ENCODE assay signal across 2 mouse cellular contexts in the genomic region with DNA sequence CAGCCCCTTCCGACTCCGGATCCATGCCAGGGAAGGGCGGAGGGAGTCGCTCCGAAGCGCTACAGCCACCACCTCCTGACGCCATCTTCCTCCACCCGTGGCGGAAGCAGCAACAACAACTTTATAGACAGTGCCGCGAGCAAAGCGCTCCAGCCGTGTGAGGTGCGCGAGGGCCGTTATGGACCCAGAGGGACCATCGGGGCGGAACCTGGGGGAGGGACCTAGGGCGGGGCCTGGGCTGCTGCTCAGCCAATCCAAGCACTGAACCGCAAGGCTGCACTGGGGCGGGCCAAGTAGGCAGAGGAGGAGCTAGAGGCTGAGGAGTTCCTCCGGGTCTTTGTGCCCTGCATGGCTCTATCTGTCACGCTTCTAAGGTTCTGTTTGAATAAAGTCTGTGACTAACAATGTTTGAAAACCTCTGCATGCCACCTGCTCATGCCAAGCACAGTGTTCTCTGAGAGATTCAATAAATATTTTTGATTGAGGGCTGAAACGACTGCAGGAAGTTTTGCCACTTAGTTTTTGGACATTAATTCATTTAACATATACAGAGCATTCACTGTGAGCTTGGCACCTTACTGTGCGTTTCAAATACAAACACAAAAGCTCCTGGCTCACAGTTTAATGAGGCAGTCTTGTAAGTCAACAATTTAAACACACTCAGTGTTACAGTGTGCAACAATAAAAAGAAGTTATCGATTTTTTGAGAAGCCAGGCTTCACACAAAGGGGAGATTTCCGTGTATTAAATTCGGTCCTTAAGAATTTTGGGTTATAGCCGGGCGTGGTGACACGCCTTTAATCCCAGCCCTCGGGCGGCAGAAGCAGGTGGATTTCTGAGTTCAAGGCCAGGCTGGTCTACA.
A peak's percentile ranks its signal among the peaks of the same experiment; 100 is the strongest.
TF ChIP-seq lines count a peak whose summit lies in the region.

No protein-coding gene starts in this region.

TF ChIP-seq in C2C12, 6 proteins besides CTCF, POLR2A, EP300 and RAD21:
- TF ChIP-seq MYOD1 (IDR thresholded peaks at IDR 0.05; ENCODE audit: control insufficient read depth, insufficient read length, low read depth) (no peak), MAX (IDR thresholded peaks at IDR 0.05) (peak; percentile 35)

TF ChIP-seq in myocyte, 11 proteins besides CTCF, POLR2A, EP300 and RAD21:
- TF ChIP-seq TCF12 (IDR thresholded peaks at IDR 0.05; ENCODE audit: insufficient read depth, poor library complexity, severe bottlenecking), result no peak
- TF ChIP-seq SRF (IDR thresholded peaks at IDR 0.05; ENCODE audit: control insufficient read depth, insufficient read length, low read depth), result peak; percentile 25
- no peak for TF ChIP-seq REST (IDR thresholded peaks at IDR 0.05; ENCODE audit: insufficient read depth, insufficient read length)
- TF ChIP-seq MYOG (IDR thresholded peaks at IDR 0.05; ENCODE audit: control insufficient read depth in 1 of 3, insufficient read depth in 1 of 3, insufficient read length in 2 of 3, low read depth in 2 of 3), result peak in 1 of 3 experiments; percentile 33
- TF ChIP-seq USF1 (IDR thresholded peaks at IDR 0.05; ENCODE audit: low read depth), result no peak
- no peak for TF ChIP-seq TCF3 (IDR thresholded peaks at IDR 0.05; ENCODE audit: insufficient read length, low read depth)
- TF ChIP-seq MAX (IDR thresholded peaks at IDR 0.05; ENCODE audit: low read depth), result no peak
- TF ChIP-seq POLR2AphosphoS2 (IDR thresholded peaks at IDR 0.05; ENCODE audit: insufficient read length, low read depth), result peak; percentile 97
- TF ChIP-seq CEBPB (IDR thresholded peaks at IDR 0.05; ENCODE audit: insufficient read depth, poor library complexity, severe bottlenecking), result no peak
